Mouse (Mus musculus) lung, embryonic 15.5 days (tissue): Measurements from ENCODE around the gene Otub1. TPM values are rescaled to one million over a fixed set of nuclear protein-coding genes. Genes with fewer than 3 reads are reported as not detected.

Source experiments
- ATAC-seq: fragments of 200-750 bp; cut with Nextera tagmentation; 2 replicates; pipeline ENCODE4 v1.8.0; 2017; ENCODE audit warnings: moderate number of reproducible peaks, borderline replicate concordance; ENCODE audit not compliant: low FRiP score, low TSS enrichment; ENCODE audit errors: extremely low read depth
- H3K27ac ChIP-seq: fragments of 300-500 bp; sonication (generic); 2 replicates; pipeline ENCODE4 v1.5.1; 2015; ENCODE audit warnings: moderate library complexity, mild to moderate bottlenecking, inconsistent platforms
- H3K27me3 ChIP-seq: fragments of 300-500 bp; sonication (generic); 2 replicates; pipeline ENCODE4 v1.6.1; 2015; ENCODE audit warnings: inconsistent platforms
- H3K36me3 ChIP-seq: fragments of 300-500 bp; sonication (generic); 2 replicates; pipeline ENCODE4 v1.6.1; 2015; ENCODE audit warnings: inconsistent platforms
- H3K4me1 ChIP-seq: fragments of 300-500 bp; sonication (generic); 2 replicates; pipeline ENCODE4 v1.6.1; 2015; ENCODE audit warnings: inconsistent platforms
- H3K4me2 ChIP-seq: fragments of 300-500 bp; sonication (generic); 2 replicates; pipeline ENCODE4 v1.6.1; 2015; ENCODE audit warnings: inconsistent platforms, mild to moderate bottlenecking, moderate library complexity
- H3K4me3 ChIP-seq: fragments of 300-500 bp; sonication (generic); 2 replicates; pipeline ENCODE4 v1.5.1; 2015; ENCODE audit warnings: mild to moderate bottlenecking, inconsistent platforms
- H3K9ac ChIP-seq: fragments of 300-500 bp; sonication (generic); 2 replicates; pipeline ENCODE4 v1.6.1; 2015; ENCODE audit warnings: inconsistent platforms
- H3K9me3 ChIP-seq: fragments of 300-500 bp; sonication (generic); 2 replicates; pipeline ENCODE4 v1.6.1; 2016; ENCODE audit warnings: inconsistent platforms
- WGBS: fragments of 180-500 bp; shearing (Covaris S2); methylation state at CpG from one replicate; pipeline ENCODE4 v1.1.7; 2015; 5-methylcytosine and 5-hydroxymethylcytosine counted together
- polyA plus RNA-seq: library from polyadenylated mRNA; unstranded; fragments of >200 nt; fragmentation: Nextera tagmentation; extraction: Ambion mirVana; gene quantifications from 2 replicates; pipeline ENCODE4 v1.2.1, GENCODE M21; 2015

The Otub1 gene
- polyA plus RNA-seq, 1 experiment from 2014 or later = 194 TPM

GRCm38 (mm10) chr19:7151300-7151926, 54.7 kb downstream of the Otub1 start:
- Histone ChIP-seq H3K27me3 (peaks cover 15% of the 10 kb centered on the region), H3K9ac (no peak overlapping the region), H3K4me2 (no peak overlapping the region), H3K27ac (no peak overlapping the region), H3K4me3 (no peak overlapping the region), H3K36me3 (no peaks in the 10 kb centered on the region), H3K4me1 (peaks cover 4% of the 10 kb centered on the region; the same call in 1 of the 2 replicates), H3K9me3 (no peaks in the 10 kb centered on the region)
- no peak for ATAC-seq
- WGBS = 79% methylated on average over 7 of the region's 7 CpGs

- Histone ChIP-seq H3K9ac (no peak overlapping the region), H3K4me3 (no peak overlapping the region), H3K27me3 (peaks cover 30% of the 10 kb centered on the region), H3K36me3 (no peaks in the 10 kb centered on the region), H3K27ac (no peak overlapping the region), H3K9me3 (no peaks in the 10 kb centered on the region), H3K4me2 (no peak overlapping the region), H3K4me1 (peaks cover 4% of the 10 kb centered on the region; the same call in 1 of the 2 replicates)
- WGBS = 62% methylated on average over 7 of the region's 7 CpGs
- ATAC-seq = no peak
Observed at GRCm38 (mm10) chr19:7149158-7149685, 56.9 kb downstream of the Otub1 start.

- H3K4me1 ChIP-seq = peaks cover 8% of the 10 kb centered on the region
- H3K36me3 ChIP-seq = no peaks in the 10 kb centered on the region
- no peak overlapping the region for H3K4me2 ChIP-seq
- no peak overlapping the region for H3K4me3 ChIP-seq
- no peak overlapping the region for H3K9ac ChIP-seq
- H3K27me3 ChIP-seq = peaks cover 32% of the 10 kb centered on the region
- no peak for ATAC-seq
- no peak overlapping the region for H3K27ac ChIP-seq
- 54% methylated on average over 8 of the region's 8 CpGs for WGBS
- H3K9me3 ChIP-seq = no peaks in the 10 kb centered on the region
Observed at GRCm38 (mm10) chr19:7148541-7149085, 57.5 kb downstream of the Otub1 start.

Other genes with a start within 250 kb of the Otub1 start
- gene Ppp1r14b, start 231.3 kb downstream of the Otub1 start, polyA plus RNA-seq = 141 and 160 TPM in 2 replicates
- gene Plcb3, start 229.8 kb downstream of the Otub1 start, polyA plus RNA-seq = 53.5 and 53.9 TPM in 2 replicates
- 121 and 126 TPM in 2 replicates for gene Fkbp2, start 225.8 kb downstream of the Otub1 start, polyA plus RNA-seq
- 42.9 and 48.7 TPM in 2 replicates for gene Vegfb, start 218.7 kb downstream of the Otub1 start, polyA plus RNA-seq
- gene Dnajc4, start 213.7 kb downstream of the Otub1 start, polyA plus RNA-seq = 23.5 and 23.9 TPM in 2 replicates
- gene Nudt22, start 210.2 kb downstream of the Otub1 start, polyA plus RNA-seq = 23.6 and 24.0 TPM in 2 replicates
- 9.7 and 11.2 TPM in 2 replicates for gene Trpt1, start 210.2 kb downstream of the Otub1 start, polyA plus RNA-seq
- gene Fermt3, start 186.8 kb downstream of the Otub1 start, polyA plus RNA-seq = 9.5 and 13.5 TPM in 2 replicates
- 244 and 249 TPM in 2 replicates for gene Stip1, start 166.3 kb downstream of the Otub1 start, polyA plus RNA-seq
- gene Macrod1, start 149.5 kb downstream of the Otub1 start, polyA plus RNA-seq = 14.2 and 14.3 TPM in 2 replicates
- gene Flrt1, start 100.6 kb downstream of the Otub1 start, polyA plus RNA-seq = 0.91 and 1.4 TPM in 2 replicates
- 793 and 848 TPM in 2 replicates for gene Cox8a, start 11.3 kb upstream of the Otub1 start, polyA plus RNA-seq
- 55.1 and 61.5 TPM in 2 replicates for gene Naa40, start 34.9 kb upstream of the Otub1 start, polyA plus RNA-seq
- 9.7 and 12.4 TPM in 2 replicates for gene Rcor2, start 61.0 kb upstream of the Otub1 start, polyA plus RNA-seq
- gene Mark2, start 135.5 kb upstream of the Otub1 start, polyA plus RNA-seq = 42.9 and 49.0 TPM in 2 replicates
- 27.9 and 28.3 TPM in 2 replicates for gene Spindoc, start 176.7 kb upstream of the Otub1 start, polyA plus RNA-seq
- gene 2700081O15Rik, start 211.3 kb upstream of the Otub1 start, polyA plus RNA-seq = 6.2 and 6.8 TPM in 2 replicates